Mouse (Mus musculus): ENCODE measurements around the gene Tnpo3.
A peak's percentile ranks its signal among the peaks of the same experiment; 100 is the strongest.
"Not testable (repeated sequence)": the region's sequence is repeated elsewhere in the genome, so short reads cannot be mapped to it uniquely, and the experiment has no call there.

Gene Tnpo3

GRCm38 (mm10) chr6:29620176-29620575, 10.5 kb upstream of the Tnpo3 start:
- no peak for DNase-seq

GRCm38 (mm10) chr6:29610020-29610640, 443 bp upstream of the Tnpo3 start:
- not testable (repeated sequence) for DNase-seq

- DNase-seq: no peak
Measured at GRCm38 (mm10) chr6:29600188-29600587, 9.5 kb downstream of the Tnpo3 start.

GRCm38 (mm10) chr6:29595656-29596055, 14.0 kb downstream of the Tnpo3 start:
- DNase-seq: no peak

GRCm38 (mm10) chr6:29581202-29581601, 28.5 kb downstream of the Tnpo3 start:
- DNase-seq: no peak

- no peak for DNase-seq
Measured at GRCm38 (mm10) chr6:29580770-29581169, 28.9 kb downstream of the Tnpo3 start.

GRCm38 (mm10) chr6:29576388-29576787, 33.3 kb downstream of the Tnpo3 start:
- DNase-seq: peak; percentile 9 to 11

GRCm38 (mm10) chr6:29557112-29557511, 52.6 kb downstream of the Tnpo3 start:
- DNase-seq: no peak

GRCm38 (mm10) chr6:29552526-29552925, 57.2 kb downstream of the Tnpo3 start:
- no peak for DNase-seq

GRCm38 (mm10) chr6:29548086-29548485, 61.6 kb downstream of the Tnpo3 start:
- no peak for DNase-seq

- DNase-seq: no peak
Measured at GRCm38 (mm10) chr6:29547582-29547981, 62.1 kb downstream of the Tnpo3 start.

GRCm38 (mm10) chr6:29545611-29546010, 64.1 kb downstream of the Tnpo3 start:
- no peak for DNase-seq

GRCm38 (mm10) chr6:29540956-29541355, 68.7 kb downstream of the Tnpo3 start:
- no peak for DNase-seq

GRCm38 (mm10) chr6:29540223-29540622, 69.5 kb downstream of the Tnpo3 start:
- no peak for DNase-seq

GRCm38 (mm10) chr6:29539502-29539901, 70.2 kb downstream of the Tnpo3 start:
- DNase-seq: no peak

- DNase-seq: no peak
Measured at GRCm38 (mm10) chr6:29537221-29537620, 72.5 kb downstream of the Tnpo3 start.

GRCm38 (mm10) chr6:29536651-29537193, 73.0 kb downstream of the Tnpo3 start:
- peak; percentile 66 to 69 for DNase-seq

- no peak for DNase-seq
Measured at GRCm38 (mm10) chr6:29535316-29535715, 74.4 kb downstream of the Tnpo3 start.

- DNase-seq: peak; percentile 50 to 56
Measured at GRCm38 (mm10) chr6:29530050-29530449, 79.6 kb downstream of the Tnpo3 start.

GRCm38 (mm10) chr6:29529444-29529820, 80.3 kb downstream of the Tnpo3 start:
- no peak for DNase-seq

GRCm38 (mm10) chr6:29528561-29529443, 80.9 kb downstream of the Tnpo3 start:
- peak; percentile 82 to 84 for DNase-seq

- peak; percentile 48 to 54 for DNase-seq
Measured at GRCm38 (mm10) chr6:29528165-29528505, 81.6 kb downstream of the Tnpo3 start.

GRCm38 (mm10) chr6:29527361-29528164, 82.1 kb downstream of the Tnpo3 start:
- peak in 1 of 2 experiments; percentile 38 for DNase-seq
